Mouse (Mus musculus) liver, embryonic 14.5 days (tissue): ENCODE measurements at regions not wholly inside any gene's neighbourhood (a gene's known extent, or its start where the extent isn't known, plus 50 kb on each side); places are given as distances from the start of the nearest gene placed in this dataset.

Experiments
- CTCF ChIP-seq: IDR thresholded peaks from 2 replicates; pipeline ENCODE4 v1.5.1; 2016; ENCODE audit warnings: antibody characterized with exemption, low read depth, control low read depth
- EP300 ChIP-seq: IDR thresholded peaks from 2 replicates; pipeline ENCODE4 v1.6.1; 2016; ENCODE audit warnings: antibody characterized with exemption, low read depth

GRCm38 (mm10) chr6:6434261-6434802 lies 144.1 kb downstream of the Sem1 start:
- no peak for TF ChIP-seq CTCF
- no peak for TF ChIP-seq EP300
